Mouse (Mus musculus): ENCODE measurements at regions not wholly inside any gene's neighbourhood (a gene's known extent, or its start where the extent isn't known, plus 50 kb on each side); places are given as distances from the start of the nearest gene placed in this dataset.
"Not testable (repeated sequence)": the region's sequence is repeated elsewhere in the genome, so short reads cannot be mapped to it uniquely, and the experiment has no call there.

DNA sequence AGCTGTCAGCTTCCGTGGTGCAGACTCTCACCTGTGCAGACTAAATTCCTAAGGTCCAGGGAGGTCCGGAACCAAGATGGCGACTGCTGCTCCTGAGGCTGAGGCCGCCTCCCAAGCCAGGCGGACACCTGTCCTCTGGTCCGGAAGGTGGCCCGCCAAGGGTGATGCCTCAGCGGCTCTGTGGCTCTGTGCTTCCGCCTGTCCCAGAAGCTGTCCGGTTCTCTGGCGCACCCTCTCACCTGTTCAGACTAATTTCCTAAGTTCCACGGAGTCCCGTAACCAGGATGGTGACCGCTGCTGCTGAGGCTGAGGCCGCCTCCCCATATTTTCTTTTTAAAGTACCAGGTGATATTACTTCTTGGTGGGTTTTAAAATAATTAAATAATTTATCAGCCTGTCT lies 65.4 kb upstream of the B3galnt2 start:
- not testable (repeated sequence) for ATAC-seq (ENCODE audit: insufficient number of reproducible peaks, insufficient read depth, low FRiP score, low TSS enrichment); H3K4me2 ChIP-seq (replicated peaks)
- 88% methylated on average over 15 of the region's 15 CpGs for WGBS

DNA sequence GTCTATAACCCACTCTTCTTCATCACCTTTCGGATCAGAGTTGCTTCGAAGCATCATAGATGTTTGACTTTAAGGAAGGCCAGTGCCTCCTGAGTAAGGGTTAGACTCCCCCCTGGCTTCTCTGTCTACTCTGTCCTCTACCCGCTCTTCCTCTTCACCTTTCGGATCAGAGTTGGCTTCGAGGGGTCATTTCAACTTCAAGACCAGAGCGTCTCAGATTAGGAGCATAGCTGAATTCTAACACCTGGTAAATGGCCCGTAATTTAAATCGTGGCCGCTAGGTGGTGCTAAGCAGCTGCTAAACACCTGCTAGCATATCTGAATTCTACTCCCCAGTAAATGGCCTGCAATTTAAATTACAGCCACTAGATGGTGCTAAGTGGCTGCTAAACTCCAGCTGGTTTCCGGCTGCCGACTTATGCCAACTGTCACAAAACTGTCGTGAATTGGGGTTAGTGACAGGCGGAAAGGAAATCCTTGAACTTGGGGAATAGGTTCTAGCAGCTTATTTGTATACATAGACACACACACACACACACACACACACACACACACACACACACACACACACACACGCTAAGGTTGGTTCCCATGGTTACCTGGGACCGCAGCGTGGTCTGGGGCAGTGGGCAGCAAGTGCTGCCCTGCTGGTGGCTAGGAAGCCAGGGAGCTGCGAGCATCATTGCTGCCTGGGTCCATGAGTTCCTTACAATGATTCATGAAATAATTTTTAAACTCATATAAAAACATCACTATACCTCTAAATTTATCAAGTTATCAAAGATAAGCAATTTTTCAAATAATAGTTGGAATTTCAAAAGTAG lies 64.8 kb upstream of the B3galnt2 start:
- 21% methylated on average over 17 of the region's 17 CpGs for whole genome bisulfite sequencing
- no peaks in the 10 kb centered on the region for H3K27me3 ChIP-seq
- no peaks in the 10 kb centered on the region for H3K4me1 ChIP-seq
- no peak overlapping the region for H3K27ac ChIP-seq
- no peaks in the 10 kb centered on the region for H3K9me3 ChIP-seq
- peak overlapping the region; percentile 53 for H3K4me2 ChIP-seq (replicated peaks)
- H3K4me3 ChIP-seq = peak overlapping the region; percentile 46
- peak; percentile 67 for ATAC-seq (ENCODE audit: insufficient number of reproducible peaks, insufficient read depth, low FRiP score, low TSS enrichment)
- H3K9ac ChIP-seq = peak overlapping the region; percentile 45
- H3K36me3 ChIP-seq = no peaks in the 10 kb centered on the region

More for the DNA sequence above, 65.4 kb upstream of the B3galnt2 start:
- H3K4me3 ChIP-seq, H3K27me3 ChIP-seq, H3K9ac ChIP-seq, H3K36me3 ChIP-seq, H3K27ac ChIP-seq, H3K4me1 ChIP-seq, H3K9me3 ChIP-seq: not testable (repeated sequence)

DNA sequence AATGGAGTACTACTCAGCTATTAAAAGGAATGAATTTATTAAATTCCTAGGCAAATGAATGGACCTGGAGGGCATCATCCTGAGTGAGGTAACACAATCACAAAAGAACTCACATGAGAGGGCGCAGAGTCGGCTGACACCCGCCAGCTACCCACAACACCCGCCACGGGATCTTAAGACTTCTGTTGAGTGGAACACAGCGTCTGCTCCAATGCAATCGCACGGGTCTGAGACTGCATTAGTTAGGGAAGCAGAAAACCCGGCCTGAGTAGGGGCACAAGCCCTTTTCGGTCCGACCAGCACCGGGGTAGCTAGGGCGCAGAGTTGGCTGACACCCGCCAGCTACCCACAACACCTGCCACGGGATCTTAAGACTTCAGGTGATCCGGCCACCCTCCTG lies 52.1 kb upstream of the B3galnt2 start:
- not testable (repeated sequence) for H3K9me3 ChIP-seq; H3K4me1 ChIP-seq; ATAC-seq (ENCODE audit: insufficient number of reproducible peaks, insufficient read depth, low FRiP score, low TSS enrichment); H3K36me3 ChIP-seq; H3K4me2 ChIP-seq (replicated peaks); H3K4me3 ChIP-seq; H3K9ac ChIP-seq; H3K27ac ChIP-seq; H3K27me3 ChIP-seq
- 91% methylated on average over 16 of the region's 16 CpGs for WGBS

Data from embryonic facial prominence, embryonic 12.5 days (tissue).